Mouse (Mus musculus) stomach, postnatal 0 days (tissue): ENCODE measurements around the gene Vwf. TPM values are rescaled to one million over a fixed set of nuclear protein-coding genes. Genes with fewer than 3 reads are reported as not detected.

Source experiments
- ATAC-seq: fragments of 200-750 bp; cut with Nextera tagmentation; 2 replicates; pipeline ENCODE4 v1.8.0; 2017; ENCODE audit not compliant: low FRiP score, low TSS enrichment
- DNase-seq: peaks from one replicate; pipeline ENCODE4 v3.0.0-alpha.2; 2016; ENCODE audit warnings: low spot score
- H3K27ac ChIP-seq: fragments of 300-500 bp; sonication (generic); replicated peaks from 2 replicates; pipeline ENCODE4 v1.5.1; 2014; ENCODE audit warnings: mild to moderate bottlenecking, control low read depth
- H3K27me3 ChIP-seq: fragments of 300-500 bp; sonication (generic); 2 replicates; pipeline ENCODE4 v1.6.1; 2014; ENCODE audit warnings: low read length; ENCODE audit not compliant: control insufficient read depth, insufficient read depth
- H3K36me3 ChIP-seq: fragments of 300-500 bp; sonication (generic); 2 replicates; pipeline ENCODE4 v1.6.1; 2014; ENCODE audit warnings: low read length, mixed read lengths; ENCODE audit not compliant: control insufficient read depth, insufficient read depth
- H3K4me1 ChIP-seq: fragments of 300-500 bp; sonication (generic); replicated peaks from 2 replicates; pipeline ENCODE4 v1.6.1; 2014; ENCODE audit warnings: antibody characterized with exemption; ENCODE audit not compliant: control insufficient read depth, insufficient read depth
- H3K4me2 ChIP-seq: fragments of 300-500 bp; sonication (generic); replicated peaks from 2 replicates; pipeline ENCODE4 v1.6.1; 2014; ENCODE audit warnings: low read depth, mild to moderate bottlenecking, control low read depth, moderate library complexity
- H3K4me3 ChIP-seq: fragments of 300-500 bp; sonication (generic); 2 replicates; pipeline ENCODE4 v1.5.1; 2014; ENCODE audit warnings: low read depth, low read length, control low read depth
- H3K9ac ChIP-seq: fragments of 300-500 bp; sonication (generic); 2 replicates; pipeline ENCODE4 v1.6.1; 2014; ENCODE audit warnings: mild to moderate bottlenecking, low read length, control low read depth, mixed read lengths
- H3K9me3 ChIP-seq: fragments of 300-500 bp; sonication (generic); 2 replicates; pipeline ENCODE4 v1.6.1; 2016; ENCODE audit warnings: low read length; ENCODE audit not compliant: control insufficient read depth
- CTCF ChIP-seq: IDR thresholded peaks from 2 replicates; pipeline ENCODE4 v1.5.1; 2016; ENCODE audit warnings: antibody characterized with exemption, low read depth, mild to moderate bottlenecking, moderate library complexity
- EP300 ChIP-seq: optimal IDR thresholded peaks from 2 replicates; pipeline ENCODE3; 2016; ENCODE audit warnings: antibody characterized with exemption
- WGBS: fragments of 180-500 bp; shearing (Covaris S2); extraction: QIAGEN DNeasy Blood & Tissue Kit; methylation state at CpG from one replicate; pipeline ENCODE4 v1.1.7; 2014; 5-methylcytosine and 5-hydroxymethylcytosine counted together
- polyA plus RNA-seq: library from polyadenylated mRNA; unstranded; fragments of >200 nt; fragmentation: Nextera tagmentation; extraction: Ambion mirVana; gene quantifications from 2 replicates; pipeline ENCODE4 v1.2.1, GENCODE M21; 2015

Vwf gene
- polyA plus RNA-seq, 1 experiment from 2014 or later = 7.8 TPM

DNA sequence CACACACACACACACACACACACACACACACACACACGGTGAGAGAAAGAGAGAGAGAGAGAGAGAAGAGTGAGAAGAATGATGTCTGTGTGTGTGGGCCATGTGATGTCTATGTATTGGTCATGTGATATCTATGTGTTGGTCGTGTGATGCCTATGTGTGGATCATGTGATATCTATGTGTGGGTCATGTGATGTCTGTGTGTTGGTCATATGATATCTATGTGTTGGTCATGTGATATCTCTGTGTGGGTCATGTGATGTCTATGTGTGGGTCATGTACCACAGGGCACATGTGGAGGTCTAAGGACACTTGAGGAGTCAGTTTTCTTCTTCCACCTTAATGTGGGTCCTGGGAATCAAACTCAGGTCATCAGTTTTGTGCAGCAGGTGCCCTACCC lies 33.3 kb downstream of the Vwf start:
- H3K27ac ChIP-seq = no peak overlapping the region
- H3K9ac ChIP-seq = no peak overlapping the region
- no peaks in the 10 kb centered on the region for H3K36me3 ChIP-seq
- DNase-seq = no peak
- no peak for ATAC-seq
- no peak overlapping the region for H3K4me2 ChIP-seq
- WGBS = 92% methylated on average over 2 of the region's 2 CpGs
- TF ChIP-seq CTCF (no peak), EP300 (no peak)
- no peak overlapping the region for H3K4me3 ChIP-seq
- no peaks in the 10 kb centered on the region; the same call in 1 of the 2 replicates for H3K4me1 ChIP-seq
- no peaks in the 10 kb centered on the region for H3K9me3 ChIP-seq
- H3K27me3 ChIP-seq = no peaks in the 10 kb centered on the region

DNA sequence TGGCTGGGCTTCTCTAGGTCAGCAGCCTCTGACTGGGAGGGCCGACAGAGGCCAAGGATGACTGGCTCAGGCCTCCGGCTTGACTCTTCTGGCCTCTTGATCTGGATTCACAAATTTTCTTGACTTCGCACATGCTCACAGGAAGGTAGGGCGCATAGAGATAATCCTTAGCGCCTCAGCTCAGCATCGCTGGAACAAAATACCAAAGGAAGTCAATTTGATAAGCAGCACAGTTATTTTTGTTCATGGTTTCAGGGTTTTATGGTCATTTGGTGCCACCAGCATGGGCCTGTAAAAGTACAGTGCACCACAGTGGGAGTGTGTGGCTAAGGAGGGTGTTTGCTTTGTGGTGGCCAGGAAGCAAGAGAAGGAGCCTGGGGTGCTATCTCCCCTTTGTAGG lies 37.1 kb downstream of the Vwf start:
- H3K27ac ChIP-seq = no peak overlapping the region
- H3K9ac ChIP-seq = no peak overlapping the region
- no peak overlapping the region for H3K4me3 ChIP-seq
- ATAC-seq (no peak), DNase-seq (no peak)
- no peaks in the 10 kb centered on the region for H3K9me3 ChIP-seq
- no peak overlapping the region for H3K4me2 ChIP-seq
- no peaks in the 10 kb centered on the region for H3K27me3 ChIP-seq
- no peaks in the 10 kb centered on the region for H3K4me1 ChIP-seq
- TF ChIP-seq CTCF (no peak), EP300 (no peak)
- WGBS = 91% methylated on average over 6 of the region's 6 CpGs
- no peaks in the 10 kb centered on the region for H3K36me3 ChIP-seq

DNA sequence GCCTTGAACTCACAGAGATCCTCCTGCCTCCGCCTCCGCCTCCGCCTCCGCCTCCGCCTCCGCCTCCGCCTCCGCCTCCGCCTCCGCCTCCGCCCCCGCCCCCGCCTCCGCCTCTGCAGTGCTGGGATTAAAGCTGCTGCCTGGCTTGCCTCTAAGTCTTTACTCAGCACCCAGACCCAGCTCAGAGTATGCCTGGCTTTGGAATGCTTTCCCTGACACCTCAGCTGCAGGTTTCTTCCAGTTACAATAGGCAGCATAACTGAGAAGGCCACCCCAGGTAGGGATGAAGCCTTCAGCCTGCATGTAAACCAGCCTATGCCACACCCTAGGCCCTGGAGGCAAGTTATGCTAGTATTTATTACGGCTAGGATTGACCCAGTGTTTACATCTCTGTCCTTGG lies 37.7 kb downstream of the Vwf start:
- 86% methylated on average over 15 of the region's 15 CpGs for WGBS
- Histone ChIP-seq H3K27ac (no peak overlapping the region), H3K9me3 (no peaks in the 10 kb centered on the region), H3K27me3 (no peaks in the 10 kb centered on the region), H3K4me2 (no peak overlapping the region), H3K9ac (no peak overlapping the region), H3K4me3 (no peak overlapping the region), H3K4me1 (no peaks in the 10 kb centered on the region), H3K36me3 (no peaks in the 10 kb centered on the region)
- no peak for ATAC-seq
- TF ChIP-seq EP300 (no peak), CTCF (no peak)
- no peak for DNase-seq

DNA sequence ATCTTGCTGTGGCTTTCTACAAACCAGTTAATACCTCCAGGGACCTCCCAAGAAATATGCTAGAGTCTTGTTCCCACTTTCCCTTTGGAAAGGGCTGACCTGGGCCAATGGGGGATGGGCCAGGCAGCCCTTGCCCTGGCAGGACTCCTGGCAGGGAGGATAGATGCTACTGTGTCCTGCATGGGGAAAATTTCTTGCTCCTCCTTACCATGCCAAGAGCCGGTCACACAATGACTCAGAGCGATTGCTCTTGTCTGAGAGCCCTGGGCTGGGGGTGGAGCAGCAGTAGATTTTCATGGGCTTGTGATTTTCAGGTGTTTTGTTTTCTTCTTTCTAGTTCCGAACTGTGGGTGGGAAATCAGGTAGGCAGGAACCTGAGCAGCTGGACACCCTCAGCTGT lies 39.0 kb downstream of the Vwf start:
- DNase-seq (peak; percentile 16), ATAC-seq (no peak)
- H3K4me2 ChIP-seq = no peak overlapping the region
- H3K36me3 ChIP-seq = no peaks in the 10 kb centered on the region
- no peaks in the 10 kb centered on the region for H3K9me3 ChIP-seq
- no peak overlapping the region for H3K9ac ChIP-seq
- no peaks in the 10 kb centered on the region for H3K27me3 ChIP-seq
- peaks cover 3% of the 10 kb centered on the region; the same call in 1 of the 2 replicates for H3K4me1 ChIP-seq
- WGBS = 42% methylated on average over 3 of the region's 3 CpGs
- TF ChIP-seq EP300 (no peak), CTCF (no peak)
- 0 out of 2 replicates have a peak overlapping the region, but pooled peaks have one; percentile 24 for H3K27ac ChIP-seq
- H3K4me3 ChIP-seq = no peak overlapping the region

DNA sequence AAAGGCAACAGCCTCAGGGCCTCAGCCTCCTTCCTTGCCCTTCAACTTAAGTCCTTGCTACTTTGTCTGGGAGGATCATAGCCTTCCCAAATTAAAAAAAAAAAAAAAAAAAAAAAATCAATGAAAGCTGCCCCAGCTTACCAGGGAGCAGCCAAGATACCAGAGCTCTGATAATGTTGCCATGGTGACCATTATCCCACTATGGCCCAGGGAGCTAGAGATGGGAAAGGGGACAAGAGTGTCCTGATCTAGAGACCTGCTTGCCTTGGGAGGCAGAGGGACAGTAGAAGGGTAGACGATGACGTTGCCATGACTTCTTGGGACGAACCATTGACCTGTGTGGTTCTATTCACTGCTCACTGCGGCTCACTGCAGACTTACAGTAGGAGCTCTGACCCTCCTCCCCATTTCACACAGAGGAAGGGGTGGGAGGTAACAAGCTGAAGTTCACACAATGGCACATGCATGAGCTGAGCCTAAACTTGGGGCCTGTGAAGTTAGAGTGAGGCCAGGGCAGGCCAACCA lies 39.5 kb downstream of the Vwf start:
- Histone ChIP-seq H3K4me2 (no peak overlapping the region), H3K4me1 (peaks cover 3% of the 10 kb centered on the region; the same call in 1 of the 2 replicates), H3K27me3 (no peaks in the 10 kb centered on the region), H3K36me3 (no peaks in the 10 kb centered on the region), H3K27ac (no peak overlapping the region), H3K4me3 (no peak overlapping the region), H3K9me3 (no peaks in the 10 kb centered on the region), H3K9ac (no peak overlapping the region)
- DNase-seq = no peak
- TF ChIP-seq EP300 (no peak), CTCF (no peak)
- 85% methylated on average over 4 of the region's 4 CpGs for WGBS
- ATAC-seq = no peak

DNA sequence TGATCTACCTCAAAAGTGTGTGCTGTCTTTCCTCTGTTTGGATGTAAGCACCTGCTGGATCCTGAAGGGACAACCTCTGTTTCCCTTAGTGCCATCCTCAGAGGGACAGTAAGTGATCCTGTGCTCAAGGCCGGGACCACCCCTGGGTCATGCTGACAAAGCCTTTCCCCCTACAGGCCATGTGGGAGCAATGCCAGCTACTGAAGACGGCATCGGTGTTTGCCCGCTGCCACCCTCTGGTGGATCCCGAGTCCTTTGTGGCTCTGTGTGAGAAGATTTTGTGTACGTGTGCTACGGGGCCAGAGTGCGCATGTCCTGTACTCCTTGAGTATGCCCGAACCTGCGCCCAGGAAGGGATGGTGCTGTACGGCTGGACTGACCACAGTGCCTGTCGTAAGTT lies 41.7 kb downstream of the Vwf start:
- Histone ChIP-seq H3K9me3 (no peaks in the 10 kb centered on the region), H3K4me2 (no peak overlapping the region), H3K36me3 (no peaks in the 10 kb centered on the region), H3K27me3 (no peaks in the 10 kb centered on the region), H3K9ac (no peak overlapping the region), H3K4me3 (no peak overlapping the region), H3K4me1 (peaks cover 7% of the 10 kb centered on the region), H3K27ac (no peak overlapping the region)
- DNase-seq (no peak), ATAC-seq (no peak)
- WGBS = 91% methylated on average over 12 of the region's 12 CpGs
- TF ChIP-seq EP300 (no peak), CTCF (peak; percentile 60)
